Mouse (Mus musculus) MEL (cell line): ENCODE measurements at regions not wholly inside any gene's neighbourhood (a gene's known extent, or its start where the extent isn't known, plus 50 kb on each side); places are given as distances from the start of the nearest gene placed in this dataset.

Source experiments
- DNase-seq: peaks from one replicate; pipeline ENCODE4 v3.0.0; 2011; ENCODE audit warnings: low read depth, low spot score
- H3K27ac ChIP-seq: 2 replicates; pipeline ENCODE4 v1.5.1; 2012; ENCODE audit warnings: low read depth, mild to moderate bottlenecking, control low read depth, low read length, moderate library complexity; ENCODE audit not compliant: control insufficient read depth
- H3K27me3 ChIP-seq, 2 experiments: fragments of 150-350 bp in 1 of 2; sonication (generic) in 1 of 2; 2 replicates each; pipeline ENCODE4 v1.6.1; 2012; ENCODE audit warnings: low read length in 2 of 2, mild to moderate bottlenecking in 2 of 2, improper control_type of control experiment in 1 of 2, moderate library complexity in 1 of 2; ENCODE audit not compliant: insufficient read depth in 2 of 2, control insufficient read depth in 1 of 2
- H3K36me3 ChIP-seq, 2 experiments: 2 replicates each; pipeline ENCODE4 v1.6.1; 2012 to 2014; ENCODE audit warnings: low read length in 2 of 2, improper control_type of control experiment in 1 of 2, inconsistent platforms in 1 of 2, mild to moderate bottlenecking in 1 of 2; ENCODE audit not compliant: insufficient read depth in 2 of 2, control insufficient read depth in 1 of 2
- H3K4me1 ChIP-seq, 2 experiments: fragments of 150-350 bp in 1 of 2; sonication (generic) in 1 of 2; 2 replicates each; pipeline ENCODE4 v1.6.1; 2012; ENCODE audit warnings: low read length in 2 of 2, improper control_type of control experiment in 1 of 2, mild to moderate bottlenecking in 1 of 2; ENCODE audit not compliant: insufficient read depth in 2 of 2, control insufficient read depth in 1 of 2
- H3K4me3 ChIP-seq, 2 experiments: fragments of 150-350 bp in 1 of 2; sonication (generic) in 1 of 2; 2 replicates each; pipeline ENCODE4 v1.5.1; 2012; ENCODE audit warnings: low read depth in 2 of 2, low read length in 2 of 2, mild to moderate bottlenecking in 2 of 2, moderate library complexity in 2 of 2, control low read depth in 1 of 2, improper control_type of control experiment in 1 of 2; ENCODE audit not compliant: control insufficient read depth in 1 of 2, insufficient read depth in 1 of 2
- H3K79me2 ChIP-seq: 2 replicates; pipeline ENCODE4 v1.6.1; 2012; ENCODE audit warnings: mild to moderate bottlenecking, low read length, moderate library complexity; ENCODE audit not compliant: control insufficient read depth, poor library complexity, insufficient read depth
- H3K9ac ChIP-seq: 2 replicates; pipeline ENCODE4 v1.6.1; 2012; ENCODE audit warnings: low read depth, mild to moderate bottlenecking, control low read depth, low read length, moderate library complexity; ENCODE audit not compliant: control insufficient read depth, poor library complexity, severe bottlenecking
- H3K9me3 ChIP-seq: fragments of 150-350 bp; sonication (generic); replicated peaks from 2 replicates; pipeline ENCODE4 v1.6.1; 2012; ENCODE audit warnings: mild to moderate bottlenecking, low read length, improper control_type of control experiment, moderate library complexity; ENCODE audit not compliant: insufficient read depth
- BHLHE40 ChIP-seq: IDR thresholded peaks from 2 replicates; pipeline ENCODE4 v1.6.1; 2012; ENCODE audit warnings: low read depth, mild to moderate bottlenecking, inconsistent platforms, low read length, improper control_type of control experiment, borderline replicate concordance
- CHD2 ChIP-seq: IDR thresholded peaks from 2 replicates; pipeline ENCODE4 v1.6.1; 2011; ENCODE audit warnings: low read length, improper control_type of control experiment
- GABPA ChIP-seq: IDR thresholded peaks from 2 replicates; pipeline ENCODE4 v1.6.1; 2012; ENCODE audit warnings: low read depth, mild to moderate bottlenecking, inconsistent platforms, low read length, improper control_type of control experiment, moderate library complexity
- HCFC1 ChIP-seq: IDR thresholded peaks from 2 replicates; pipeline ENCODE4 v1.6.1; 2012; ENCODE audit warnings: low read depth, mild to moderate bottlenecking, inconsistent platforms, low read length, improper control_type of control experiment, moderate library complexity
- MAFK ChIP-seq: IDR thresholded peaks from 2 replicates; pipeline ENCODE4 v1.6.1; 2011; ENCODE audit warnings: low read depth, mild to moderate bottlenecking, low read length, improper control_type of control experiment, borderline replicate concordance
- MYC ChIP-seq: IDR thresholded peaks from 2 replicates; pipeline ENCODE4 v1.6.1; 2011; ENCODE audit warnings: low read depth, mild to moderate bottlenecking, low read length, improper control_type of control experiment, moderate library complexity
- NRF1 ChIP-seq: IDR thresholded peaks from 2 replicates; pipeline ENCODE4 v1.6.1; 2014; ENCODE audit warnings: low read depth, mild to moderate bottlenecking, inconsistent platforms, low read length, improper control_type of control experiment, moderate library complexity; ENCODE audit not compliant: poor library complexity, insufficient read depth, severe bottlenecking
- RAD21 ChIP-seq: IDR thresholded peaks from 2 replicates; pipeline ENCODE4 v1.6.1; 2011; ENCODE audit warnings: mild to moderate bottlenecking, low read depth, low read length, improper control_type of control experiment
- RCOR1 ChIP-seq: IDR thresholded peaks from 2 replicates; pipeline ENCODE4 v1.6.1; 2012; ENCODE audit warnings: low read depth, mild to moderate bottlenecking, inconsistent platforms, low read length, improper control_type of control experiment
- SIN3A ChIP-seq: IDR thresholded peaks from 2 replicates; pipeline ENCODE4 v1.6.1; 2012; ENCODE audit warnings: low read length, improper control_type of control experiment, inconsistent platforms
- UBTF ChIP-seq: IDR thresholded peaks from 2 replicates; pipeline ENCODE4 v1.6.1; 2012; ENCODE audit warnings: low read depth, mild to moderate bottlenecking, inconsistent platforms, low read length, improper control_type of control experiment, moderate library complexity, borderline replicate concordance; ENCODE audit not compliant: insufficient read depth
- USF1 ChIP-seq: IDR thresholded peaks from 2 replicates; pipeline ENCODE4 v1.6.1; 2014; ENCODE audit warnings: low read depth, mild to moderate bottlenecking, inconsistent platforms, low read length, improper control_type of control experiment, moderate library complexity
- USF2 ChIP-seq, 2 experiments: IDR thresholded peaks; 2 replicates each; pipeline ENCODE4 v1.6.1; 2011 to 2012; ENCODE audit warnings: improper control_type of control experiment in 2 of 2, low read length in 2 of 2, borderline replicate concordance in 1 of 2, inconsistent platforms in 1 of 2, low read depth in 1 of 2, mild to moderate bottlenecking in 1 of 2; ENCODE audit not compliant: insufficient read depth in 1 of 2
- ZC3H11A ChIP-seq: IDR thresholded peaks from 2 replicates; pipeline ENCODE4 v1.6.1; 2012; ENCODE audit warnings: low read depth, mild to moderate bottlenecking, inconsistent platforms, low read length, improper control_type of control experiment
- ZKSCAN1 ChIP-seq: IDR thresholded peaks from 2 replicates; pipeline ENCODE4 v1.6.1; 2012; ENCODE audit warnings: low read depth, mild to moderate bottlenecking, inconsistent platforms, low read length, improper control_type of control experiment, moderate library complexity
- ZNF384 ChIP-seq: IDR thresholded peaks from 2 replicates; pipeline ENCODE4 v1.6.1; 2012; ENCODE audit warnings: low read depth, mild to moderate bottlenecking, inconsistent platforms, low read length, improper control_type of control experiment

- no peaks in the 10 kb centered on the region for H3K9me3 ChIP-seq
- H3K4me3 ChIP-seq: no peak overlapping the region
- no peaks in the 10 kb centered on the region for H3K79me2 ChIP-seq
- H3K27me3 ChIP-seq: no peaks in the 10 kb centered on the region
- no peaks in the 10 kb centered on the region for H3K4me1 ChIP-seq
- TF ChIP-seq RCOR1: no peak
- no peak for TF ChIP-seq BHLHE40
- TF ChIP-seq MAFK: no peak
- TF ChIP-seq NRF1: no peak
- TF ChIP-seq ZC3H11A: no peak
- DNase-seq: no peak
- no peak overlapping the region for H3K9ac ChIP-seq
- H3K27ac ChIP-seq: no peak overlapping the region
- no peaks in the 10 kb centered on the region for H3K36me3 ChIP-seq
Observed at GRCm38 (mm10) chr12:71386251-71386650, 76.6 kb downstream of the Dact1 start.

- Histone ChIP-seq H3K27me3 (no peaks in the 10 kb centered on the region), H3K4me3 (no peak overlapping the region), H3K9me3 (no peaks in the 10 kb centered on the region), H3K79me2 (no peaks in the 10 kb centered on the region), H3K4me1 (no peaks in the 10 kb centered on the region), H3K9ac (no peak overlapping the region), H3K27ac (no peak overlapping the region), H3K36me3 (no peaks in the 10 kb centered on the region)
- DNase-seq: no peak
- TF ChIP-seq ZNF384 (no peak), RCOR1 (no peak), BHLHE40 (no peak), CHD2 (no peak), HCFC1 (no peak), GABPA (no peak), MAFK (no peak), MYC (no peak), USF1 (no peak), ZKSCAN1 (no peak), ZC3H11A (no peak), SIN3A (no peak), USF2 (IDR thresholded peaks at IDR 0.05; ENCODE audit: borderline replicate concordance in 1 of 2, insufficient read depth in 1 of 2, low read depth in 1 of 2, low read length in 2 of 2) (no peak), UBTF (no peak), RAD21 (no peak)
Observed at GRCm38 (mm10) chr12:71391481-71391880, 81.8 kb downstream of the Dact1 start.
